7 mouse cellular contexts compared by ENCODE assay signal in the genomic region with DNA sequence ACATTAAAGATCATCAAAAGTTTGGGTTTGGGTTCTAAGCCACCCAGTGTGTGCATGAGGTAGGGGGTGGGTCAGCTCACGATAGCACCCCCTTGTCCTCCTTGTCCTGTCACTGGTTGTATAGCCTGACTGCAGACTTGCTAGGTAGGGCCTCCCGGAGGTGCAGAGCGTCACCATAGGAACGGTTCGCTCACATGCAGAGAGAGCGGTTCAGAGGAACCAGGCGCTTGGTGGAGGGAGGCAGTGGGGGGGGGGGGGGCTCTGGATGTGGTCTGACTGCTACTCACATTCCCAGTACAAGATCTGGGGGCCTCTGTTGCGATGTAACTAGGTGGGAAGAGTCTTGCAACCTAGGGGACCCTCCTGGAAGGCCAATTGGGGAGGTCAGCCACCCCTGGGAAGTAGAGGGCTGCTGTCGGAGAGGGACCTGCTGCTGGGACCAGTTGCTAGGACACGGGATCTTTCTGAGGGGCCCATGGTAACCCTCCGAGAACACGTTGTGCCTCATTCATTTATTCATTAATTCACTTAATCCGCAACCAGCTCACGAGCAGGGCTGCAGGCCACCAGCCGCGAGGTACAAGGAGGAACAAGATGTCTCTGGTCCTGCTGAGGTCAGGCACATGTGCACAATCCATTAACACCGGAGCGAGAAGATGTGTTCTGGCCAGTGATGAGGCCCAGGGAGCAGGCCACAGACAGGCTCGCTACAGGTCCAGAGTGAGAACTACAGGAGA. TPM values are rescaled to one million over a fixed set of nuclear protein-coding genes. Genes with fewer than 3 reads are reported as not detected.
A peak's percentile ranks its signal among the peaks of the same experiment; 100 is the strongest.
DNase-seq lines count a peak whose midpoint lies in the region; ATAC-seq and TF ChIP-seq lines count a peak whose summit lies in the region.

No protein-coding gene starts in this region.

- no peak overlapping the region for H3K27ac ChIP-seq in left cerebral cortex, adult 2 months
- H3K27ac ChIP-seq in embryonic facial prominence, embryonic 11.5 days (replicated peaks; ENCODE audit: low read depth, low read length), result 0 out of 2 replicates have a peak overlapping the region, but pooled peaks have one; percentile 31
- H3K27ac ChIP-seq in hindbrain, embryonic 12.5 days, result 0 out of 2 replicates have a peak overlapping the region, but pooled peaks have one; percentile 23
- H3K27ac ChIP-seq in stomach, embryonic 15.5 days, result peak overlapping the region; percentile 44; the same call in 1 of the 2 replicates

- peaks cover 18% of the 10 kb centered on the region for H3K4me1 ChIP-seq in embryonic facial prominence, embryonic 11.5 days (ENCODE audit: control insufficient read depth, insufficient read depth, low read length)
- peaks cover 58% of the 10 kb centered on the region for H3K4me1 ChIP-seq in hindbrain, embryonic 12.5 days
- H3K4me1 ChIP-seq in stomach, embryonic 15.5 days, result peaks cover 59% of the 10 kb centered on the region

- no peak overlapping the region; the same call in 1 of the 2 replicates for H3K9ac ChIP-seq in embryonic facial prominence, embryonic 11.5 days (replicated peaks; ENCODE audit: low read length)
- no peak overlapping the region for H3K9ac ChIP-seq in hindbrain, embryonic 12.5 days
- H3K9ac ChIP-seq in stomach, embryonic 15.5 days, result no peak overlapping the region

- DNase-seq in left cerebral cortex, adult 2 months (ENCODE audit: extremely low spot score in 1 of 2, low spot score in 2 of 2), result peak in 1 of 2 experiments; percentile 29
- no peak for DNase-seq in left cerebral cortex, postnatal 4 days
- peak; percentile 39 for DNase-seq in embryonic facial prominence, embryonic 11.5 days (ENCODE audit: low spot score)

- H3K4me2 ChIP-seq in embryonic facial prominence, embryonic 11.5 days (ENCODE audit: low read depth, low read length), result peak overlapping the region; percentile 20; the same call in 1 of the 2 replicates
- peak overlapping the region; percentile 38 for H3K4me2 ChIP-seq in hindbrain, embryonic 12.5 days (replicated peaks)
- H3K4me2 ChIP-seq in stomach, embryonic 15.5 days, result peak overlapping the region; percentile 27; the same call in 1 of the 2 replicates

- peak; percentile 30; the same call in 1 of the 2 replicates for ATAC-seq in embryonic facial prominence, embryonic 11.5 days (replicated peaks; ENCODE audit: insufficient number of reproducible peaks, low FRiP score, low TSS enrichment, low read depth)
- ATAC-seq in hindbrain, embryonic 12.5 days (ENCODE audit: low FRiP score), result peak; percentile 48
- peak; percentile 35 for ATAC-seq in megakaryocyte progenitor cell, adult 5-6 weeks (replicated peaks; ENCODE audit: poor library complexity)
- ATAC-seq in stomach, embryonic 15.5 days (ENCODE audit: insufficient read depth, low FRiP score, low read depth), result no peak
- ATAC-seq in inflammation-experienced regulatory T-cells, adult 6 months, result no peak

- H3K9me3 ChIP-seq in embryonic facial prominence, embryonic 11.5 days (replicated peaks; ENCODE audit: control insufficient read depth, low read length), result no peaks in the 10 kb centered on the region
- no peaks in the 10 kb centered on the region for H3K9me3 ChIP-seq in hindbrain, embryonic 12.5 days (replicated peaks)
- no peaks in the 10 kb centered on the region for H3K9me3 ChIP-seq in stomach, embryonic 15.5 days

- 7% methylated on average over 19 of the region's 19 CpGs for WGBS in embryonic facial prominence, embryonic 11.5 days
- 1% methylated on average over 18 of the region's 19 CpGs for WGBS in hindbrain, embryonic 12.5 days
- WGBS in stomach, embryonic 15.5 days, result 24% methylated on average over 19 of the region's 19 CpGs

- H3K4me3 ChIP-seq in left cerebral cortex, adult 2 months, result 0 out of 2 replicates have a peak overlapping the region, but pooled peaks have one; percentile 16
- H3K4me3 ChIP-seq in embryonic facial prominence, embryonic 11.5 days (ENCODE audit: low read depth, low read length), result no peak overlapping the region
- H3K4me3 ChIP-seq in hindbrain, embryonic 12.5 days, result no peak overlapping the region
- H3K4me3 ChIP-seq in stomach, embryonic 15.5 days (replicated peaks), result no peak overlapping the region

- 0 out of 2 replicates have a peak, but pooled peaks cover 5% of the 10 kb centered on the region for H3K27me3 ChIP-seq in embryonic facial prominence, embryonic 11.5 days (ENCODE audit: control insufficient read depth, insufficient read depth, low read length)
- H3K27me3 ChIP-seq in hindbrain, embryonic 12.5 days, result peaks cover 68% of the 10 kb centered on the region
- H3K27me3 ChIP-seq in stomach, embryonic 15.5 days (replicated peaks), result 0 out of 2 replicates have a peak, but pooled peaks cover 6% of the 10 kb centered on the region

- TF ChIP-seq CTCF in left cerebral cortex, adult 2 months (IDR thresholded peaks at IDR 0.05), result no peak

- no peaks in the 10 kb centered on the region for H3K36me3 ChIP-seq in embryonic facial prominence, embryonic 11.5 days (replicated peaks; ENCODE audit: control insufficient read depth, insufficient read depth, low read depth, low read length)
- no peaks in the 10 kb centered on the region for H3K36me3 ChIP-seq in hindbrain, embryonic 12.5 days
- no peaks in the 10 kb centered on the region for H3K36me3 ChIP-seq in stomach, embryonic 15.5 days

- intact Hi-C loops in left cerebral cortex, adult 2 months (cut with DNase I), result loop anchor here (5.0 kb wide), 1 partner anchor 932 kb away; no protein-coding TSS in a partner anchor
- intact Hi-C loops in left cerebral cortex, postnatal 4 days (cut with DNase I), result no loop called here

RNA-seq across cellular contexts. Expression of a gene that starts 7.0 kb away (rescaled TPM):
- 1 to 10 TPM; 4.7 to 8.5 TPM for total RNA-seq in left cerebral cortex, adult 2 months (2021)
- 1 to 10 TPM; 2.6 to 4.6 TPM for total RNA-seq in left cerebral cortex, postnatal 4 days (2021)
- polyA plus RNA-seq in embryonic facial prominence, embryonic 11.5 days (2014; fragmentation: Nextera tagmentation; extraction: Ambion mirVana), result 209 and 225 TPM in 2 replicates
- 140 and 145 TPM in 2 replicates for polyA plus RNA-seq in hindbrain, embryonic 12.5 days (2016; fragmentation: Nextera tagmentation; extraction: Ambion mirVana)
- total RNA-seq in megakaryocyte progenitor cell, adult 5-6 weeks (2015), result 0.64 TPM in 1 of 2 replicates, not detected in the other
- not detected in 2 replicates for total RNA-seq in megakaryocyte progenitor cell, adult 5-6 weeks (2017)
- polyA plus RNA-seq in stomach, embryonic 15.5 days (2015; fragmentation: Nextera tagmentation; extraction: Ambion mirVana), result 487 and 492 TPM in 2 replicates
- polyA plus RNA-seq in inflammation-experienced regulatory T-cells, adult 6 months (2017; shearing (Covaris generic)), result not detected

Comparison
In these comparisons a context has a peak if more than half of its experiments do, and no peak if none do; other contexts are left out.
1. ATAC-seq: peak in embryonic facial prominence, embryonic 11.5 days (single experiment), hindbrain, embryonic 12.5 days (single experiment) and megakaryocyte progenitor cell, adult 5-6 weeks (single experiment); none in stomach, embryonic 15.5 days (single experiment) and inflammation-experienced regulatory T-cells, adult 6 months (single experiment).
2. RNA of a gene that starts 7.0 kb away (polyA plus RNA-seq): 487 to 492 TPM in stomach, embryonic 15.5 days, 209 to 225 TPM in embryonic facial prominence, embryonic 11.5 days and 140 to 145 TPM in hindbrain, embryonic 12.5 days; not detected in inflammation-experienced regulatory T-cells, adult 6 months; every median in the first group is over 100 times any median in the second.
3. Peak in every context shown above with its lines, with median percentiles within 50 percentile points of each other: H3K4me2 ChIP-seq.